Mouse (Mus musculus): ENCODE measurements around the gene 1810043G02Rik.
"Not testable (repeated sequence)": the region's sequence is repeated elsewhere in the genome, so short reads cannot be mapped to it uniquely, and the experiment has no call there.

1810043G02Rik gene

GRCm38 (mm10) chr10:78016366-78016765 is 38.0 kb downstream of the 1810043G02Rik start:
- POLR2A ChIA-PET, result interaction anchor here in 3 of 4 experiments (0.8 to 2.0 kb wide), 12 partner anchors 10 to 146 kb away, joined by 3 to 8 read pairs (median 4); partner anchors contain the start of genes Icosl (in 2 of the 3), 1810043G02Rik (in 1 of the 3) and Dnmt3l (in 1 of the 3)
- CTCF ChIA-PET, result interaction anchor here in 3 of 4 experiments (0.5 to 1.5 kb wide), 11 partner anchors 10 to 388 kb away, joined by 3 to 9 read pairs (median 3); no protein-coding TSS in a partner anchor

- POLR2A ChIA-PET, result interaction anchor here in 3 of 4 experiments (0.7 to 3.1 kb wide), 17 partner anchors 8 to 163 kb away, joined by 3 to 31 read pairs (median 5); partner anchors contain the start of gene Pfkl (in 3 of the 3)
- CTCF ChIA-PET, result interaction anchor here (0.6 to 2.8 kb wide), 48 partner anchors 8 to 377 kb away, joined by 3 to 22 read pairs (median 4); partner anchors contain the start of genes Pfkl (in 3 of the 4), Dnmt3l (in 1 of the 4) and Pwp2 (in 1 of the 4)
These were observed 40.5 kb downstream of the 1810043G02Rik start for GRCm38 (mm10) chr10:78018797-78019203.

GRCm38 (mm10) chr10:78019291-78019690 is 41.0 kb downstream of the 1810043G02Rik start:
- CTCF ChIA-PET, result interaction anchor here (0.6 to 2.8 kb wide), 43 partner anchors 8 to 1862 kb away, joined by 3 to 22 read pairs (median 4); partner anchors contain the start of genes Pfkl (in 3 of the 4) and Dnmt3l (in 1 of the 4)
- POLR2A ChIA-PET, result interaction anchor here in 3 of 4 experiments (0.6 to 3.1 kb wide), 19 partner anchors 8 to 162 kb away, joined by 3 to 31 read pairs (median 4); partner anchors contain the start of genes Pfkl (in 3 of the 3) and Icosl (in 1 of the 3)

- CTCF ChIA-PET, result interaction anchor here in 2 of 4 experiments (0.6 to 2.8 kb wide), 11 partner anchors 10 to 1861 kb away, joined by 3 to 22 read pairs (median 8); partner anchors contain the start of gene Pfkl (in 1 of the 2)
- POLR2A ChIA-PET, result interaction anchor here in 2 of 4 experiments (0.6 to 3.1 kb wide), 11 partner anchors 8 to 151 kb away, joined by 3 to 31 read pairs (median 5); partner anchors contain the start of genes Pfkl (in 2 of the 2) and Icosl (in 1 of the 2)
These were observed 41.7 kb downstream of the 1810043G02Rik start for GRCm38 (mm10) chr10:78019984-78020383.

- CTCF ChIA-PET, result not testable (repeated sequence)
- POLR2A ChIA-PET, result interaction anchor here in 1 of 4 experiments (1.5 kb wide), 1 partner anchor 12 kb away, joined by 6 read pairs; no protein-coding TSS in a partner anchor
These were observed 47.1 kb downstream of the 1810043G02Rik start for GRCm38 (mm10) chr10:78025453-78025852.

- CTCF ChIA-PET, result interaction anchor here in 3 of 4 experiments (0.6 to 3.5 kb wide), 18 partner anchors 9 to 183 kb away, joined by 3 to 36 read pairs (median 4); partner anchors contain the start of genes Icosl (in 2 of the 3), Pfkl (in 2 of the 3) and Aire (in 1 of the 3)
- POLR2A ChIA-PET, result interaction anchor here in 3 of 4 experiments (0.8 to 3.4 kb wide), 20 partner anchors 9 to 398 kb away, joined by 3 to 10 read pairs (median 4); partner anchors contain the start of genes Pfkl (in 2 of the 3) and Icosl (in 1 of the 3)
These were observed 49.8 kb downstream of the 1810043G02Rik start for GRCm38 (mm10) chr10:78028129-78028528.

GRCm38 (mm10) chr10:78029080-78029479 is 50.8 kb downstream of the 1810043G02Rik start:
- ChIA-PET CTCF (interaction anchor here in 3 of 4 experiments (0.8 to 3.5 kb wide), 10 partner anchors 10 to 182 kb away, joined by 3 to 36 read pairs (median 4); no protein-coding TSS in a partner anchor), POLR2A (interaction anchor here in 3 of 4 experiments (0.6 to 3.4 kb wide), 14 partner anchors 10 to 397 kb away, joined by 3 to 10 read pairs (median 4); partner anchors contain the start of gene Pfkl (in 1 of the 3))

GRCm38 (mm10) chr10:78031987-78032386 is 53.7 kb downstream of the 1810043G02Rik start:
- CTCF ChIA-PET, result interaction anchor here in 1 of 4 experiments (1.0 to 2.2 kb wide), 5 partner anchors 10 to 132 kb away, joined by 3 to 11 read pairs (median 4); partner anchors contain the start of gene Pfkl
- POLR2A ChIA-PET, result interaction anchor here in 2 of 4 experiments (0.6 to 1.9 kb wide), 3 partner anchors 10 to 25 kb away, joined by 3 to 10 read pairs (median 6); partner anchors contain the start of gene Pfkl (in 1 of the 2)
